Mouse (Mus musculus) erythroblast, adult 5-6 weeks (primary cell): ENCODE measurements around the gene Pde8a. TPM values are rescaled to one million over a fixed set of nuclear protein-coding genes. Genes with fewer than 3 reads are reported as not detected.

Experiments
- ATAC-seq: replicated peaks from 2 replicates; pipeline ENCODE4 v1.8.0; 2016; ENCODE audit warnings: moderate number of reproducible peaks, mild to moderate bottlenecking, moderate TSS enrichment, inconsistent platforms; ENCODE audit not compliant: poor library complexity, low FRiP score, severe bottlenecking
- total RNA-seq, 2 experiments: library from RNA; stranded (forward) in 1 of 2; stranded (reverse) in 1 of 2; fragments of 150-400 nt in 1 of 2; fragments of 200-764, 138-1000 nt in 1 of 2; gene quantifications; 2 replicates each; pipeline versions ENCODE4 v1.2.3 to v1.2.4; 2015 to 2017; ENCODE audit warnings: low replicate concordance in 2 of 2

Pde8a gene
- total RNA-seq, 2 experiments from 2014 or later, result 1.5 to 6.3 TPM

DNA sequence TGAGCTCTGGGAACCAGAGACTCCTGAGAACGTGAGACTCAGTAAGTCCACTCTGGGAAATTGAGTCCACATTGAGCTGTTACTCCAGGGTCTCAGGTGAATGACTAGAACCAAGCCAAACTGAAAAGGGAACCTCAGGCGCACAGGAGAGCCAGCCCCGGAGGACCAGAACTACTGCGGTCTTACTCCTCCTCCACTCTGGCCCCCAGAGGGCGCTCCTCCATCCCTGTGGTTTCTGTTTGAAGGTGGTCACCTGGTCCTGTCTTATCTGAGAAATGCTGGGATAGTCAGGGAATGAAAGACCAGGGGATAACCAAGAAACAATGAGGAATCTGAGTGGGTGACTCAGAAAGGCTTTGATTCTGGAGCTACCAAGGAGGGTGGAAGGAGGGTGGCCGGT is 4.5 kb upstream of the Pde8a start:
- ATAC-seq, result no peak

DNA sequence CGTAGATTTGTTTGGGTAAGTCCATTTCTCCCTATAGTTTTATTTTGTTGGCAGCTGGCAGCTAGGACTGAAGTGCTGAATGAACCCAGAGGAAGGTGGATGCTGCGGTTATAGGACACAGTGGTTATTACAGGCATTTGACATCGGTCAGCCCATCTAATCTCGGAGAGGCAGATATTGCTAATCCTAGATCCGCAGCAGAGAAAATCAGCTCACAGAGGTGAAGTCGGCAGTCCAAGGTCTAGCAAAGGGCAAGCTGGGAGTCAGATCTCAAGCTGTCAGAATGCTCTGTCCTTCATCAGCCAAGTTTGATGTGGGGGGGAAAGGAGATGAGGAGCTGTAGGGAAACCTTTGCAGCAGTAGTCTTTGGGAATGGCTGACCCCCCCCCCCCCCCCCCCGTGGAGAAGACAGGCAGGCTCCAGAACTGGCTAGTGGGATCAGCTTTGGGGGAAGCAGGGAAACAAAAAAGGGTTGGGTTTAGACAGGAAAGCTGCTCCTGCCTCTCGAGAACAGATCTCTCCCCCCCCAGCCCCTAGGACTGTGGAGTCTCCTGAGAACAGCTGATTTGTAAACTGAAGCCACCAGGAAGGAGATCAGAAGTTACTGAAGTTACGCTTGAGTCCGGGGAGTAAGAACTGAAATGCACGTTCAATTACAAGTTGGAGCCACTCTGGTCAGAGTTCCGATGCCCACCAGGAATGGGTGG is 3.3 kb upstream of the Pde8a start:
- no peak for ATAC-seq

DNA sequence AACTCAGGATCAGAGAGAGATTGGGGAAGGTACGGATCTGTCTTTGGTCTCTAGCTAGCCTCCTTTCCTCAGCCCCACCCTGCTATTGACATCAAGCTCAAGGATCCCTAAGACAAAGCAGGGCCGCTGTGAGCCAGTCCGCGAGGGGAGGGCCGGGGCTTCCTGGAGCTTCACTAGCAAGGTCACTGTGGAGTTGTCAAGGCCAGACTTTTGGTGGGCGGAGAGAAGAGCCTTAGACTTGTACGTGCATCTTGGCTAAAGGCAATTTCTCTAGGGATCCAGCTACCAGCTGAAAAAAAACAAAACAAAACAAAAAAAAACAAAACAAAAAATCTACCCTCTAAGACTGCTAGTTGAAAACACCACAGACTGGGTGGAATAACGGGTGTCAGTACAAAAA is 1.6 kb upstream of the Pde8a start:
- no peak for ATAC-seq

DNA sequence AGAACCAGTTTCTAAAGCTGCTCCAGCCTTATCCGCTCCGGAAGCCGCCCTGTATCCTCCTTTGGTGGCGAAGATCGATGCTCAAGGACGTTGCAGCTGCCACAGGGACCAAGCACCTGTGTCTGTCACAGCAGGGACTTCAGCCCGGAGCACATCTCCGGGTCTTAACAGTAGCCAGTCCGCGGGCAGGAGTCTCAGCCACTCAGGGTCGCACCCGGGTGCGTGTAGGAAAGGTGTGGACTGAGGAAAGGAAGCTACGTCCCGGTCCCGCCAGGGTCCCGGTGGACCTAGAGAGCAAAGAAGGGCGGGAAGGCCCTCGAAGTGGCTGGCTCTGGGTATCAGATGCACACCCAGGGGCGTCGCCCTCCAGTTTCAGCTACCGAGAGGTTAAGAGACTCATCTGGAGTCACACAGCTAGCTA is 1.1 kb upstream of the Pde8a start:
- no peak for ATAC-seq

DNA sequence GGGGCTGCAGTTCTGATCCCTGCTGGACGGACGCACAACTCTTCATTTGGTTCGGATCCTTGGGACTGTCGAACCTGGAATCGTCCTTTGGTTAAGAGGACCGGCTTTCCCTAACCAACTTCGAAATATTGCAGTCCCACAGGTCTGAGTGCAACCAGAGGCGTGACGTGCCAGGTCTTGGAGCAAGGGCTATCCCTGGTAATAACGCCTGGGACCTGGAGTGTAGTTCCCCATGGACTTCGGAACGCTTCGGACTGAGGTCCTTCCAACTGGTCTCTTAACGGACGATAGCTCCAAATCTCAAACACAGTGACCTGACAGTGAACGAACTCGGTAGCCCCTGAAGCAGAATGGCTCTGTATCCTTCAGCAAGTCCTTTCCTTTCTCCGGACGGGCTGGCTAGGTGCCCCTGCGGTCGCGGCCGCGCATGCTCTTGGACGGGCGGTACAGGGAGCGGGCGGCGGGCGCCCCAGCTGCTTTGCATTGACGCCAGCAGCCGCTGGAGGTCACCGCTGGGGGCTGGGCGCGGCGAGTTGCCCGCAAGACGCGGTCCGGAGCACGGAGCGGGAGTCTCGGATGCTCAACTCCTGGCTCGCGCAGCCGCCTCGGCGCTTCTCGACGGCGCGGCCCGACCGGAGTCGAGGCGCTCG is 574 bp upstream of the Pde8a start:
- no peak; the same call in 1 of the 2 replicates for ATAC-seq

DNA sequence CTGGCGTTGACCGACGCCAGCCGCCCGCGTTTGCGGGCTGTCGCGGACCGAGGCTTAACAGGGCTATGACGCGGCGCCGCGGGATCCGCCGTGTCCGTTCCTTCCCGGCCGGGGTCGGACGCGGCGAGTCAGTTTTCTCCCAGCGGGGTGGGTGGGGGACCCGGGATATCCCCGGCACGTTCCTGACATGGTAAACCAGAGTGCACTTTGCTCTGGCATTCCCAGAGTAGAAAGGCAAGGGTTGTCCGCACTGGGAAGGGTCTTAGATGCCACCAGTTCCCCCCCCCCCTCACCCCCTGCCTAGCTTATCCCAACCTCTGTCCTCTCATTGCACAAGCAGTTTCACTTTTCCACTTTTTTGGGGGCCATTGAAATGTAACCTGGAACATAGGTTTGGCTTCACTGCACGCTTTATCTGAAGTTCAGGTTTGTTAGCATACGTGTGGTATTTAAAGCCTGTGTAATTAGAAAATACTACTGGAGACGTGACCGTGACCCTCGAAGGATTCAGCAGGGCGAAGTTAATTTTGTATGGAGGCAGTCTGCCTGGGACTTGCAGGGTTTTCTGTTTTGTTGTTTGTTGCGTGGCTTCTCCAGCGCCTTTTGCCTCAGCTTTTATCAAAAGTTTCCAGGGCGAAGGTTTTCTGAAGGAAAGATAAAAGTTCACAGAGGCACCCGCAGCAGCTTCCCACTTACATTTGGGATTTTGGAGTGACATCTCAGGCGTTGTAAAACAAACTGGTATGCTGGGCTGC is 934 bp downstream of the Pde8a start:
- no peak for ATAC-seq

DNA sequence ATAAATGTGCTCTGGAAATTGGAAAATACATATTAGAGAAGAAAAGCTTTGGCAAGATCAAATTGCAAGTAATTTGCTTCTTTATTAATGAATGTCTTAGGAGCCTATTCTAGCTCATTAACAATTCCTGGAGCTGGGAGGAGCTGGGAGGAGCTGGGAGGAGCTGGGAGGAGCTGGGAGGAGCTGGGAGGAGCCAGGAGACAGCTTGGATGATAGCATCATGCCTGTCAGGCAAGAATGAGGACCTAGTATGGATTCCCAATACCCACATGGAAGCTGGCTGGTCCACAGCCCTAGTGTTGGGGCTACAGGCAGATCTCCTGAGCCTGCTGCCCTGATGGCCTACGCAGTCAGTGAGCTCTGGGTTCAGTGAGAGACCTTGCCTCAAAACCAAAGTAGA is 2.6 kb downstream of the Pde8a start:
- no peak for ATAC-seq

DNA sequence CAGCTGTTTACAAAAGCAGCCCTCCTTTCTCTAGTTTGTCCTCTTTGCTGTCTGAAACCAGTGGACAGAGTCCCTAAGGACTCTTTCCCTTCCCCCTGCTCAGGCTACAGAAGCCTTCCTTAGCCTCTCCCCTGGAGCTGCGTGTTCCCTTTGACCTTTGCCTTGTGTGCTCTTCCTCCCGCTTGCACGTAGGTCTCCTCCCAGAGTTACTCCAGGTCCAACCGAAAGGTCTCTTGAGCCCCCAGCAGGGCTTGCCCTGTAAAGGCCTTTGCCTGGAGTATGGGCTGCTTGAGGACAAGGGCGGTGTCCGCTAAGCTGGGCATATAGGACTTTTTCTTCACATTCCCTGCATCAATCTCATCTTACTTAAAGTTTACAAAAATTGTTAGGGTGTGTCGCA is 5.9 kb downstream of the Pde8a start:
- ATAC-seq, result no peak

DNA sequence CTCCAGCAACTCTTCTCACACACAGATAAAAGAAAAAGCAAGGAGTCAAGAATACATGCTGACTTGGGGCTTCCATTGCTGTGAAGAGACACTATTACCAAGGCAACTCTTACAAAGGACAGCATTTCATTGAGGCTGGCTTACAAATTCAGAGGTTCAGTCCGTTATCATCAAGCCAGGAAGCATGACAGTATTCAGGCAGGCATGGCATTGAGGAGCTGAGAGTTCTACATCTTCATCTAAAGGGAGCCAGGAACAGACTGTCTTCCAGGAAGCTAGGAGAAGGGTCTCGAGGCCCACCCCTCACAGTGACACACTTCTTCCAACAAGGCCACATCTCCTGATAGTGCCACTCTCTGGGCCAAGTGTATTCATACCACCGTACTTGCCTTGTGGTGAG is 7.0 kb downstream of the Pde8a start:
- ATAC-seq, result no peak

DNA sequence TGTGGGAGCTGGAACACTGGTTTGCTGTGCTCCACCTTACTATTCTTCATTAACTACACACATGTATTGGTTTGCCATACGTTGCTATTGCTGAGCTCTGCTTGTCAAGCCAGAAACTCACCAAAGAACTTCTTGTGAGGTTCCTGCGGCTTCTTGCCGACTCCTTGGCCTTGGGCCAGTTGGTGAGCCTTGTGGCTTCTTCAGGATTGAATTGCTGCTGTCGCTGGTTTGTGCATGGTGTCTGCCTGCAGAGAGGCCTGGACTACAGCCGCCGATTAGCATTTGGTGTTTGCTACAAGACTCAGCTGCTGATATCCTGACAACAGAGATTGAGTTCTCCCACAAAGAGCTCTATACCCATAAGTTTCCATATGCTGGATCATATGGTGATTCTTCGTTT is 10.9 kb downstream of the Pde8a start:
- no peak for ATAC-seq

DNA sequence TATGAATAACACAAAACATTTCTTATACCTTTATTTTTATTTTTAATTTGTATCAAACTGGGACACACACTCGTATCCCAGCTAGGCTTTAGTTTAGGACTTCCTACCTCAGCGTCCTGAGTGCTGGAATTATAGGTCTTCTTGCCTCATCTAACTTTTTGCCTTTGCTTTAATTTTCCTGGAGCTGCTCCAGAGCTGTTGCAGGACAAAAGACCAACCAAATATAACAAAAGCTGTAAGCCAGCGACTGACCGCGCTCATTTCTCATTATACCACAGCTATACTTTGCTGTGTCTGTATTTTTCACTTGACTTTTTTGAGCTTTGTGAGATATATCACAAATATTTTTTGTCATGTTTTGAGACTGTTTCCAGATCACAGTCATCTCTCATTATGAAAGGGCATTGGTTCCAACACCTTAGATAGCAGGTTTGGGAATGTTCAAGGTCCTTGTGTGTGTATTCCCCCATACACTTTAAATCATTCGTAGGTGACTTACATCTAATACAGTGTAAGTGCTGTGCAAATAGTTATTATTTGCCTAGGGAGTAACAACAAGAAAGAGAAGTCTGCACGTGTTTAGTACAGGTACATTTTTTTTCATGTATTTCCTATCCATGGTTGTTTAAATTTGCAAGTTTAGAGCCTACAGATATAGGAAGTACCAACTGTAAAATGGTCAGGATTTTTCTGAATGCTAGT is 16.8 kb downstream of the Pde8a start:
- ATAC-seq, result no peak

DNA sequence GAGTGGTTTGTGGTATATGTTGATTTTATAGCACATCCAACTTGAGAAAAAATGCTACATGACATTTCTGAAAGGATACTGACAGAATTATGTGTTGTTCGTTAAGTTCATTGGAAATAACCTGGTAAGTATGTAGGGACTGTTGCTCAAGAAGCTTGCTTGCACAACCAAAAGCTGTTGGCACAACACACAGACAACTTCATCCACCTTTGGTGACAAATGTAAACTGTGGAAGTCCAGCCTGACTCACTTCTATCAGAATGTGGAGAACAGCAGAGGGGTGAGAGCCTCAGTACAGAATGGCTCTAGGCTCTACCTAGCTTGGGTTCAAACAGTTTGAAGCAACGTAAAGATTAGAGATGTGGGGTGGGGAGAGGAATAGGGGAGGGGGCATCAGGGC is 19.3 kb downstream of the Pde8a start:
- ATAC-seq, result no peak

DNA sequence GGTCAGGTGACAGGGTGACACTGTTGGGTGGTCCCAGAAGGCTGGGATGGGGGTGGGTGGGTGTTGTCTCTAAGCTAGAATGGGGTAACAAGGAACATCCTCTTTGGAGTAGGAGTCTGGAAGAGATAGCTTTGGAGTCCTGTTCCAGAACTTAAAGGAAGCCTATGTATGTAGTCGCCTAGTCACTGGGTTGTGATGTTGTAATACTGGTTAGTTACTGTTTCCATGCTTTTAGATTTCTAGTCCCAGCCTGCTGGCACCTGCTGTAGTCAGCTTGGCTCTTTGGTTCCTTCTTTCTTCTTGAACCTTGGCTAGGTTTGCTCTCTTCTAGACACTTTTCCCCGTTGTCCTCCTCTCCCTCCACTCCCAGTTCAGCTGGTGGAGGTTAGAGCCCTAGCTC is 21.7 kb downstream of the Pde8a start:
- no peak for ATAC-seq

DNA sequence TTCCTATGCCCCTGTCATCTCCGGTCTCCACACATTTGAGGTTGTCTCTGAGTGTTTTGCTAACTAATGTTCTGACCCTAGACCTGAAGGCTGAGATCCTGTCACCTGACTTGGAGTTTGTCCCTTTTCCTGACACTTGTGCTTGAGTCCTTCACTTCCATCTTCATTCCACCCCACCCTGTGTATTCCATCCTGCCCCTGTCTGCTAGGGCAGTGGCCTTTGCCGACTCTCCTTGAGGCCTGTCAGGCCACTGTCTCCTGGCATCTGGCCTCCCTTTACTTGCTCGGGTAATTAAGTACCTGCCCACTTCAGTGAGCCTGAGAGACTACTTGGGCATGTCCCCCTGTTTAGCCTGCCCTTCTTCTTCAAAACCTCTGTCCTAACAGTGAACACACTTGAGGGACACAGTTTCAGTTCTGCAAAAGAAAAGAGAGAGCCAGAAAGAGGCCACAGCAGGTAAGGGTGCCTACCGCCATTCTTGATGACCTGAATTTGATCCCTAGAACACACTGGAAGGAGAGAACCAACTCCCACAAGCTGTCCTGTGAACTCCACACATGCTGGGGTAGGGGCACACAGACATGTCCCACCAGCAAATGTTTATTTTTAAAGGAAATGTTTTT is 22.3 kb downstream of the Pde8a start:
- ATAC-seq, result no peak

DNA sequence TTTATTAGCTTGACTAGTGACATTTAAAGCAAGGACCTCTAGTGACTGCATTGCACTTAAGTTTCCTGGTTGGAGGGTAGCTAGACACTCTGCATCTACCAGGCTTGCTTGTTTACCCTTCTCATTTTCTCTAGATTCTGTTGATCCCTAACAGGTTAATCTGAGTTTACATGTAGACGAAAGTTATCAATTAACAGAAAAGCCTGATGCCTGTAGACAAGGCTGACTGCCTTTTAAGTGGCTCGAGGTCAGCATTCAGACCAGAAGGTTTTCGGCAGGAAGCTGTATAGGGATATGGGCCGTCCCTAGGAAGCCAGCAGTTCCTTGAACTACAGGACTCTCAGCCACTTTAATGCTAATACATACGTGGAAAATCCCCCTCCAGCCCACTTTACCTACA is 30.0 kb downstream of the Pde8a start:
- no peak for ATAC-seq

DNA sequence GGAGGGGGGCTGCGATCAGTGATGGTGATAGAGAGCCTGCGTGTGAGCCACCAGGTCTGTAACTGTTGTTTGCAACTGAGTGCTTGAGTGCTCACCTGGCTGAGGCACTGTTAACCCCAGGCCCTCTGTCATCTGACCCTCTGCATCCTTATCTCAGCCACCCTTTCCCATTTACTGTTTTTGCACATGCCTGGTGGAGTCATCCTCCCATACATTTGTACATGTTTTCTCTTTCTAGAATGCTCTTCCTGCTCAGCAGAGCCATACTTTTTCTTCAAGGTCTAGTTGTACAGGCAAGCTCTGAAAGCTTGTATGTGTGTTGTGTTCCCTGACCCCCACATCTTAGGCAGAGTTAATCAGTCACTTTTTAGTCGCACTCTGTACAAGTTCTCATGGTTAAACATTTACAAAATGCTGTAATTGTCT is 36.5 kb downstream of the Pde8a start:
- no peak for ATAC-seq

DNA sequence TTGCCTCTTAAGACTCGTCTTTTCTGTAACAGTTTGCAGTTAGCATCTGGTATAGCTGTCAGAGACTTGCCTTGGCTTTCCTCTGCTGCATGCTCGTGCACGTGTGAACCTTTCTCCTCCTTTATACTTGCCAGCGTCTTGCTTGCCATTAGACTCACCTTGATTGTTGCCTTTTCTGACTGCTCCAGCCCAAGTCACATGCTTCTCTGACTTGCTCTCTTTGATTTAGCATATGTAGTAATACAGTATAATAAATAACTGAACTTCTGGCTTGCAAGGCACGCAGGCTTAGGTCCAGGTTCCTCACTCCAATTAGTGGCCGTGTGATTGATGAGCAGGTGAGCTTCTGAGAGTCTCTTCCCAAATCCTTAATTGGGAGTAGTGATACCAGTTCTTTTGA is 37.2 kb downstream of the Pde8a start:
- no peak for ATAC-seq

DNA sequence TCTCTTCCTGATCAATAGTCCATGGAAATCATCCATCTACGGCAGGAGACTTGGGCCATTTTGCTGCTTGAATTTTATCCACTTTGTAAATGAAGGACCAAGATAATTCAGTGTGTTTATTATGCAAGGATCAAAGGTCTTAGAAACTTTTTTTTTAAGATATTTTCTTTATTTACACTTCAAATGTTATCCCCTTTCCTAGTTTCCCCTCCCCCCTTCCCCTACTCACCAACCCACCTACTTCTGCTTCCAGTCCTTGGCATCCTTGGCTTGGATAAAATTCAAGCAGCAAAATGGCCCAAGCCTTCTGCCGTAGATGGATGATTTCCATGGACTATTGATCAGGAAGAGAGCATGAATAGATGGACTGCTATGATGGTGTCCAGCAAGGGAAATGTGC is 38.1 kb downstream of the Pde8a start:
- no peak for ATAC-seq

DNA sequence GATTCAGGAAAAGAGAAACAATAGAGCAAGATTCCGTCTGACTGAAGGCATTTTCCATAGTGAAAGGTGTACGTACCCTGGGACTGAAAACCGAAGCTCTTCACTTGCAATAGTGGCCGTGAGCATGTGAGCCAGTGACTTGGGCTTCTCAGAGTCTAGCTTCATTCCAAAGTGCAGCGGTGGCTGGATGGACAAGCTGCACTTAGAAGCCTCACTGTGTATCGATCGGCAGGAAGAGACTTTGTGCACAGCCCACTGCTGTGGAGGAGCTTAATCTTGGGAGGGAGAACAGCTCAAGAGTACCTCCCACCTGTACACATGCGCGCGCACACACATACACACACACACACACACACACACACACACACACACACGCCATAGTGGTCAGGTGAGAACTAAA is 39.9 kb downstream of the Pde8a start:
- no peak for ATAC-seq

DNA sequence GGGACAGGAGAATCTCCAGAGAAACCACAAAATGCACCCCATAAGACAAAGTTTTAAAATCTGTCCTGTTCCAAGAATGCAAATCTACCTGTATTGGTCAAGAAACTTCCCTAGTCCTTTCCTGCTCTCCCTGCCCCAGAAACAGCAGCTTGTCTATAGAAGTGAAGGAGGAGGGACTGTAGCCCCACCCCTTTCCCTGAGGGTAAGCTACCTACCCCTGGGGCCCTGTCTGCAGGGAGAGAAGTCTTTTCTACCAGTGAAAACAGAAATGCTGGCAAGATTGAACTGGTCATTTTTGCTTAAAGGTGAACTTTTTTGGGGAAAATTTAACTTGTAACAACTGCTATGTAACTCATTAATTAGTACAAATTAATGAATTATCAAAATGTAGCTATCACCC is 41.2 kb downstream of the Pde8a start:
- no peak for ATAC-seq
